Mouse (Mus musculus): ENCODE data around the gene Ms4a4b.
"Not testable (repeated sequence)": the region's sequence is repeated elsewhere in the genome, so short reads cannot be mapped to it uniquely, and the experiment has no call there.

The Ms4a4b gene

GRCm38 (mm10) chr19:11443338-11443737 lies at the start of gene Ms4a4b:
Gene Ms4a4b (plus strand): TSS chr19:11443553.
- no peak for DNase-seq (ENCODE audit: low read depth, low spot score)

DNA sequence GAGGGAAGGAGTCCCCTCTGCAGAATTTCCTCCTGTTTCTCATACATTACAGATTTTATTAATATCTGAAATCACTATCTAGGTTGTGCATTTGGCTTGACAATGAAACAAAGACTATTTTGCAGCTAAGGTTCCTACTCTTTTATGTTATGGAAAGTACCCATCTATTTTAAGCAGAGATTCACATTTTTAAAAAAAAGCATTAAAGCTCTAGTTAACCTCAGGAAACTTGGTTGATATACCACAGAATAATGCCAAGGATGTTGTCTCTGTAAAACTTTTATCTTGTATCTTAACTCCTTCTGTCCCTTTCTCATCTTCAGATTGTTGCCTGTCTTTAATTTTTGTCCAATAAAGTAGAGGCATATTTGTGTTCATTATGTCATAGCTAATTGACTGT lies 47.6 kb upstream of the Ms4a4b start:
- no peak for DNase-seq (ENCODE audit: low read depth, low spot score)

DNA sequence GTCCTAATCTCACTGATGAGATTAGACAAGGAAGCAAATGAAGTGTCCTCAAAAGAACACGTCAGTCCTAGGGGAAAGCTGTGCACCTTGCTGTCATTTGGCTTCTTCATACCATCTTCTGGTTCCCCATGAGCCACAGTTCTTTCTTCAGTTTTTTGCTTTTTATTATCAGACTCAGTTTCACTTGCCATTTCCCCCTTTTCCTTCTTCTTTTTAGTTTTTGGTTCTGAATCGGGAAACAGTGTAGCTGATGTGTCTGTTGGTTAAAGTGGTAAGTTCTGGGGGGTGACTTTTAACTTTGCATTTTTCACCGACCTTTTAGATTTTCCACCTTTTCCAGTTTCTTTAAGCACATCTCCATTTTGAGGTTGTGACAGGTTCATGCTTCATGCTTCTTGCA lies 38.8 kb upstream of the Ms4a4b start, which contains the start of gene Ms4a4c:
Ms4a4c (plus strand) TSS at position 244 of the 400 bp plus-strand sequence.
- no peak for DNase-seq (ENCODE audit: low read depth, low spot score)

- DNase-seq (ENCODE audit: low read depth, low spot score) = no peak
Observed at GRCm38 (mm10) chr19:11407428-11407827, 35.9 kb upstream of the Ms4a4b start.

GRCm38 (mm10) chr19:11408591-11408990 lies 34.8 kb upstream of the Ms4a4b start:
- DNase-seq (ENCODE audit: low read depth, low spot score) = no peak

GRCm38 (mm10) chr19:11411640-11412039 lies 31.7 kb upstream of the Ms4a4b start:
- DNase-seq (ENCODE audit: low read depth, low spot score) = no peak

DNA sequence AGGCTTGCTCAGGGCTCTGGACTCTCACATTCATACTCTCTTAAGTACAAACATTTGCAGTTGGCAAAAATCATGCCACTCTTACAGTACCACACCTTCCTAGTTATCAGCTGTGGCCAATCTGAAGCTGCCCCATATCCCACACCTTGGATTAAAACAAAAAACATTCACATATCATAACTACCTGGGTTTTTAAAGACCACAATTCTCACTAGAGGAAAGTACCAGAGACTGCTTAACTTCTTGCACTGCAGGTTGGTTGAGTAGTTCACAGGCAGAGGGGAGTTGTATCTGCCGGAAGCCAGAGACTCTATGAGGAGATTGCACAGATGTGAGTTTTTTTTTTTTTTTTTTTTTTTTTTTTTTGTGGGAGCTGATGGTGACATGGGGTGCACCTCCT lies 29.3 kb upstream of the Ms4a4b start:
- no peak for DNase-seq (ENCODE audit: low read depth, low spot score)

DNA sequence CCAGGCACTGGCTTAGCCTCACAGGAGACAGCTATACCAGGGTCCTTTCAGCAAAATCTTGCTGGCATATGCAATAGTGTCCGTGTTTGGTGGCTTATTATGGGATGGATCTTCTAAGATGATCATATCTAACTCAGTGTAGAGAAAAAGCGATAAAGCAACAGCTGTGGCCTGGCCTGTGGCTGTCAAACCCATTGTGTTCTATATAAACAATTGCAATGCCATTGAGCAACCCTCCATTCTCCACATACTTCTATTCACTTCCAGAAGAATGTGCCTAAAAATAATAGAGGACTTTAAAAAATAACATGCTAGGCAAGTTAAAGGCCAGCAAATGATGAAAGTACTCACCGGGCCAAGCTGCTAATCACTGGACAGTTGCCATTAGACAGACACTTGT lies 27.8 kb upstream of the Ms4a4b start:
- DNase-seq (ENCODE audit: low read depth, low spot score) = no peak

GRCm38 (mm10) chr19:11418865-11419264 lies 24.5 kb upstream of the Ms4a4b start:
- not testable (repeated sequence) for DNase-seq (ENCODE audit: low read depth, low spot score)

DNA sequence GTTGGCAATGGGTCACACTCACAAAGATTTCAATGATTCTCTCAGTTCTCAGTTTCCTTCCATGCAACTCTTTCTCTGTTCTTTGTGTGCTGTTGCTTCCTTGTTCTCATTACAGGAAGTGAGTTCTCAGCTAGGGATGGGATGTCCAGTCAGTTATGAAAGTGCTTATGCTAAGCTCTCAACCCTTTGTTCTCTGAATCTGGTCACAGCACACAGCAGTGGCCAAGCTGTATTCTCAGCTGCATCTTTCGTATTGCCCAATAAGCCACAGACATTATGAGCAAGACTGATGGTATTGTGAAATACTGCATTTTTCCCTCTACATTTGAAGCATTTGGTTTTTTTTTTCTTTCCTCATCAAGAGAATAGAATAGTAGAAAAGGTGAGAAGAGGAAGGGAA lies 12.1 kb upstream of the Ms4a4b start:
- not testable (repeated sequence) for DNase-seq (ENCODE audit: low read depth, low spot score)

DNA sequence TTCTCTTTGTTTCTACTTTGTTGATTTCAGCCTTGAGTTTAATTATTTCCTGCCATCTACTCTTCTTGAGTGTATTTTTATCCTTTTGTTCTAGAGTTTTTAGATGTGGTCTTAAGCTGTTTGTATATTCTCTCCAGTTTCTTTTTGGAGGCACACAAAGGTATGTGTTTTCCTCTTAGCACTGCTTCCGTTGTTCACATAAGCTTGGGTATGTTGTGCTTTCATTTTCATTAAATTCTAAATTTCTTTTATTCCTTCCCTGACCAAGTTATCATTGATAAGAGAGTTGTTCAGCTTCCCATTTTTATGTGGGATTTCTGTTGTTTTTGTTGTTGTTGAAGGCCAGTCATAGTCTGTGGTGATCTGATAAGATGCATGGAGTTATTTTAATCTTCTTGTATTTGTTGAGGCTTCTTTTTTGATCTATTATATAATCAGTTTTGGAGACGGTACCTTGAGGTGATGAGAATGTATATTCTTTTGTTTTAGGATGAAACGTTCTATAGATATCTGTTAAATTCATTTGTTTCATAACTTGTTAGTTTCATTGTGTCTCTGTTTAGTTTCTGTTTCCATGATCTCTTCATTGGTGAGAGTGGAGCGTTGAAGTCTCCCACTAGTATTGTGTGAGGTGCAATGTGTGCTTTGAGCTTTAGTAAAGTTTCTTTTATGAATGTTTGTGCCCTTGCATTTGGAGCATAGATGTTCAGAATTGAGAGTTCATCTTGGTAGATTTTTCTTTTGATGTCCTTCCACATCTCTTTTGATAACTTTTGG lies 8.1 kb upstream of the Ms4a4b start:
- DNase-seq (ENCODE audit: low read depth, low spot score) = no peak

DNA sequence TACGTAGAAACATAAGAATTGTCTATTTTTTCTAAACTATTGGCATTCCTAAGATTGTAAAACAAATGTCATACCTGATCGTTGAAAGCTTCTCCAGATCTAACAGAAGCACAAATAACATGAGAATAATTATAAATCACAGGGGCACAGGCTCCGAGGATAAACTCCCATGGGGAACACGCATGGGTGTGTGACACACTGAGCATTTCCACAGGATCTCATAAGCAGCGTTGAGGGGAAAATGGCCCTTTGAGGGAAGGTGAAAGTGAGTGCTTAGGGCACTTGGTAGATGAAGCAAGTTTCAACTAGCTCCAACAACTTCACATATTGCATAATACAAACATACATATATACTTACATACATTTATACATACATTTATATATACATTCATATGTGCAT lies 611 bp downstream of the Ms4a4b start:
- DNase-seq (ENCODE audit: low read depth, low spot score) = no peak

DNA sequence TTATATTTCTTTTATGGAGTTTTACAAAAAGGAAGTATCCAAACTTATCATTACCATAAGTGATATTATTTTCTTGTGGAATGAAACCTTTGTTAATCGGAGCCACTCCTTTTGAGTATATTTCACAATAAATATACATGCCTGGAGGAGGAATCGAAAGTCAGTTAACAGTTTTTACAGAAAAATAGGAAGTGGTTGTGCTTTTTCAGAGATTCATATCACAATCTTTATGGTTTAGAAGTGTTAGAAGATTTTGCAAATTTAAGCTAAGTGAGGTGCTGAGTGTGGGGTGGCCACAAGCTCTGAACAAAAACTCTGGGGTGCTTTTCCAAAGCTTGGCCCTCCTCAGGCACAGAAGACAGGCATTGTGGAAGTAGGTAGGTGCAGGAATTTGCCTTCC lies 3.9 kb downstream of the Ms4a4b start:
- no peak for DNase-seq (ENCODE audit: low read depth, low spot score)

DNA sequence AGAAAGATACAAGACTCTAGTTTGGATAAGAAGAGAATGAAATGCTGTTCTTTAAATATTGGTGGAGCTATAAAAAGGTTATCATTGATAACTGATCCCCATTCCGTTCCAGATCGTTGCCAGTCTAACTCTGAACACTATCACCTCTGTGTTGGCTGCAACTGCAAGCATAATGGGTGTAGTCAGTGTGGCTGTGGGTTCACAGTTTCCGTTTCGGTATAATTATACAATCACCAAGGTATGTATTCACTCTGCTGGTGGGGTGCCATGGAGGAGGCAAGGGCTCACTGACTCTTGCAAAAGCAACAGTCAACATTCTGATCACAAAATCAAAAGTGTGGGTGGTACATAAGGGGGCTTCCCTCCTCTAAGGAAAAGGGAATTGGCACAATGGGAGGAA lies 15.7 kb downstream of the Ms4a4b start:
- DNase-seq (ENCODE audit: low read depth, low spot score) = not testable (repeated sequence)

DNA sequence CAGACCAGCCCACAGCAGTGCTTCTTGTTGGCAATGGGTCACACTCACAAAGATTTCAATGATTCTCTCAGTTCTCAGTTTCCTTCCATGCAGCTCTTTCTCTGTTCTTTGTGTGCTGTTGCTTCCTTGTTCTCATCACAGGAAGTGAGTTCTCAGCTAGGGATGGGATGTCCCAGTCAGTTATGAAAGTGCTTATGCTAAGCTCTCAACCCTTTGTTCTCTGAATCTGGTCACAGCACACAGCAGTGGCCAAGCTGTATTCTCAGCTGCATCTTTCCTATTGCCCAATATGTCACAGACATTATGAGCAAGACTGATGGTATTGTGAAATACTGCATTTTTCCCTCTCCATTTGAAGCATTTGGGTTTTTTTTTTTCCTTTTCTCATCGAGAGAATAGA lies 21.4 kb downstream of the Ms4a4b start:
- not testable (repeated sequence) for DNase-seq (ENCODE audit: low read depth, low spot score)

DNA sequence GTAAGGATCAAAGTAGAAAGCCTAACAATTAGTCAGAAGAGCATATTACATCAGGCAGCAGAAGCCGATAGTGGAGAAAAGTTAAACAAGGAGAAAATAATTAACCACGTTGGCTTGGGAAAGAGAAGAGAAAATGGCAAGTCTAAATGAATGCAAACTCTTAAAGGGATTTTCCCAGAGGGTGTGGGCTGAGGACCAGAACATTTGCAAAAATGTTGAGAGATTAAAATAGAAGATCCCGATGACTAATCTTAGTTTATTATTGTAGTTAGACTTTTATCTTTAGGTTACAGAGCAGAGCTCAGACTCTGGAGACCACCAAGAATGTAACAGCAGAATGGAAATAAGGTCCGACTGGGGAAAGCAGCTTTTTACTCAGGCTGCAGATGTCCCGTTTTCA lies 23.1 kb downstream of the Ms4a4b start:
- no peak for DNase-seq (ENCODE audit: low read depth, low spot score)

DNA sequence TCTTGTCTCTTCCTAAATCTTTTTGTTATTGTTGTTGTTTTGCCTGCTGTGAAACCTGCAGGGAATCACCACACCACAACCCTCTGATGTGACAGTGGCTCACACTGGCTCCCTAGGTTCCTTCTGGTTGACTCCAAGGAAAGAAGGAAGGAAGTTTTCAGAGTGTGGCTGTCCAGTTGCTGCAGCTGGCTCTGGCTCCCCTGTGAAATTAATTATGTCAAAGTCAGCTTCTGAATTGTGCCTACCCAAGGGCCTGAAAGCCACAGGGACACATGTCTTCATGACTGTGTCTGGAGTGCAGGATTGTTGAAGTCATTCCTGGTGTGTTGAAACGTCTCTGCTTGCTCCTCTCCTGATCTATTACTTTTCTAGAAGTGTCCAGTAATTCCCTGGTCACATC lies 25.0 kb downstream of the Ms4a4b start:
- DNase-seq (ENCODE audit: low read depth, low spot score) = not testable (repeated sequence)

DNA sequence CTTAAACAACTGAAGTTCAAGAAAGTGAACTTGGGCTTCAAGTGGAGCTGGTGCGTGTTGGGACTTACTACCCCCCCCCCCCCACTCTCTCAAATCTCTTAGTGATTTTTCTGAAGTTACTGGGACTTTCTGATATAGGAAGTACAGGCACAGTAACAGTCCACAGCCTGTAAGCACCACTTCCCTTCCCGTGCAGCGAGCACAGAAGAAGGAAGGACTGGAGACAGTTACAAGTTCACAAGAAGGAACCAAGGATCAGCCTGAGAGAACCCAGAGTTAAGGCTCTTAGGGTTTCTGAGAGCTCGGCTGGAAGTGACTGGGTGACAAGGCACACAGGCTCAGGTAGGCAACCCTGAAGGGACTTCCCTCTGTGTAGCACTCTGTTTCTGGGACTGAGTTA lies 25.9 kb downstream of the Ms4a4b start, which contains the start of gene Ms4a6c:
Ms4a6c (plus strand) TSS at position 152 of the 400 bp plus-strand sequence.
- not testable (repeated sequence) for DNase-seq (ENCODE audit: low read depth, low spot score)

- DNase-seq (ENCODE audit: low read depth, low spot score) = no peak
Observed at GRCm38 (mm10) chr19:11479714-11480113, 36.4 kb downstream of the Ms4a4b start.

DNA sequence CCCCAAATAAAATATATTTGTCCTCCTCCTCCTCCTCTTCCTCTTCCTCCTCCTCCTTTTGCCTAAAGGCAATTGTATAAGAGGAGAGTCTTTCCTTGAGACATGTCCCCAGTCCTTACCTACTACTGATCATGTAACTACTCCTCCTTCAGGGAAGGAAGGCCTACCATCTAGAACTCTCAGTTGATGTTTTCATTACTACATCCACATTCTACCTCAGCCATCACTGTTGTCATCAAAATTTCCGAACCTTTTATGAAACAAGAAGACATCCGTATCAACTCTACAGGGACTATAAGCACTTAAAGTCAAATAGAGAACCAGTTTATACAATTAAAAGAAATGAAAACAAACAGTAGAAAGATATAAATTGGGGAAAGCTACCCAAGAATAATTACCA lies 39.3 kb downstream of the Ms4a4b start:
- DNase-seq (ENCODE audit: low read depth, low spot score) = no peak

- no peak for DNase-seq (ENCODE audit: low read depth, low spot score)
Observed at GRCm38 (mm10) chr19:11483941-11484340, 40.6 kb downstream of the Ms4a4b start.

- DNase-seq (ENCODE audit: low read depth, low spot score) = no peak
Observed at GRCm38 (mm10) chr19:11484388-11484787, 41.0 kb downstream of the Ms4a4b start.

DNA sequence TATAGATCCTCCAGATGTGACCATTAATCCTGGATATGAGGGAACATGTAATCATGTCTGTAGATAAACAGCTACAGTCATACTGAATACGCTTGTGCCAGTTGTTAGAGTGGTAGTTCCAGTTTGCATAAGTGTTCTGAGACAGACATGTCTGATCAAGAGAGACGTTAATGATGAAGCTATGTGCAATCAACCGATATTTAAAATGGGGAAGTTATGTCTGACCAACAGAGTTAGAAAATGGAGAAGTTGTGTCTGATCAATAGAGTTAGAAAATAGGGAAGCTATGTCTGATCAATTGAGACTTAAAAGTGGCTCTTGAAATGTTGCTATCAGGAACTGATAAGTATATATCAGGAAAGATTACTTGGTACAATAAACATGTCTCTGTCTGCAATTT lies 41.9 kb downstream of the Ms4a4b start:
- no peak for DNase-seq (ENCODE audit: low read depth, low spot score)

GRCm38 (mm10) chr19:11485746-11486145 lies 42.4 kb downstream of the Ms4a4b start, which contains the start of gene Gm8369:
Gene Gm8369 (plus strand): TSS chr19:11485938.
- no peak for DNase-seq (ENCODE audit: low read depth, low spot score)

Data from forelimb bud, embryonic 11.5 days (tissue).